Mouse (Mus musculus) hindbrain, embryonic 13.5 days (tissue): ENCODE measurements around the gene Ptprt. TPM values are rescaled to one million over a fixed set of nuclear protein-coding genes. Genes with fewer than 3 reads are reported as not detected.

Experiments
- ATAC-seq: fragments of 200-750 bp; cut with Nextera tagmentation; 2 replicates; pipeline ENCODE4 v1.8.0; 2017; ENCODE audit warnings: moderate TSS enrichment; ENCODE audit not compliant: low FRiP score
- H3K27ac ChIP-seq: fragments of 300-500 bp; sonication (generic); 2 replicates; pipeline ENCODE4 v1.5.1; 2015; ENCODE audit warnings: inconsistent platforms, mild to moderate bottlenecking, moderate library complexity
- H3K27me3 ChIP-seq: fragments of 300-500 bp; sonication (generic); 2 replicates; pipeline ENCODE4 v1.6.1; 2015; ENCODE audit warnings: mild to moderate bottlenecking, inconsistent platforms
- H3K36me3 ChIP-seq: fragments of 300-500 bp; sonication (generic); 2 replicates; pipeline ENCODE4 v1.6.1; 2015; ENCODE audit warnings: mild to moderate bottlenecking, inconsistent platforms
- H3K4me1 ChIP-seq: fragments of 300-500 bp; sonication (generic); replicated peaks from 2 replicates; pipeline ENCODE4 v1.6.1; 2015; ENCODE audit warnings: inconsistent platforms
- H3K4me2 ChIP-seq: fragments of 300-500 bp; sonication (generic); 2 replicates; pipeline ENCODE4 v1.6.1; 2015; ENCODE audit warnings: inconsistent platforms, mild to moderate bottlenecking, moderate library complexity
- H3K4me3 ChIP-seq: fragments of 300-500 bp; sonication (generic); 2 replicates; pipeline ENCODE4 v1.5.1; 2015; ENCODE audit warnings: mild to moderate bottlenecking, inconsistent platforms
- H3K9ac ChIP-seq: fragments of 300-500 bp; sonication (generic); 2 replicates; pipeline ENCODE4 v1.6.1; 2015; ENCODE audit warnings: mild to moderate bottlenecking, inconsistent platforms
- H3K9me3 ChIP-seq: fragments of 300-500 bp; sonication (generic); 2 replicates; pipeline ENCODE4 v1.6.1; 2016; ENCODE audit warnings: inconsistent platforms
- WGBS: fragments of 180-500 bp; shearing (Covaris S2); methylation state at CpG from one replicate; pipeline ENCODE4 v1.1.7; 2015; 5-methylcytosine and 5-hydroxymethylcytosine counted together
- polyA plus RNA-seq: library from polyadenylated mRNA; unstranded; fragments of >200 nt; fragmentation: Nextera tagmentation; extraction: Ambion mirVana; gene quantifications from 2 replicates; pipeline ENCODE4 v1.2.1, GENCODE M21; 2015

Gene Ptprt
- polyA plus RNA-seq, 1 experiment from 2014 or later = 8.4 TPM

DNA sequence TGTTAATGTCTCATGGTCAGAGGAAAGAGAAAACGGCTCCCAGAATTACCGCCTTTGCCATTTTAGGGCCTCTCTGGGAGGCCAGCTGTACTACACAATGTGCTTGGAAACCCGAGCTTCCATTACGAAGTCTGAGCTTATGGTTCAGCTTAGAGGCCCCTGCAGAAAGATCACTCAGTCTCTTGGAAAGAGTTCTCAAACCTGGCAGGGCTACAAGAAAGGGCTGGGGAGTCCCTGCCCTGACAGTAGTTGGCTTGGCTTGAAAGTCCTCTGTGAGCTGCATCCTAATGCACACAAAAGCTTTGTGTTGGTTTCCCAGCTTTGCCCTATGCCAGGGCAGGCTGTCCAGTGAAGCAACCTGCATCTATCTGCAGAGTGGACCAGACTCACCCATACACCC, 269.1 kb downstream of the Ptprt start:
- H3K36me3 ChIP-seq = no peaks in the 10 kb centered on the region
- no peak overlapping the region for H3K4me3 ChIP-seq
- no peaks in the 10 kb centered on the region for H3K9me3 ChIP-seq
- H3K27me3 ChIP-seq = no peaks in the 10 kb centered on the region
- H3K27ac ChIP-seq = no peak overlapping the region
- no peak overlapping the region for H3K4me2 ChIP-seq
- peak; percentile 17; the same call in 1 of the 2 replicates for ATAC-seq
- 72% methylated on average over 4 of the region's 4 CpGs for WGBS
- no peak overlapping the region for H3K9ac ChIP-seq
- 0 out of 2 replicates have a peak, but pooled peaks cover 3% of the 10 kb centered on the region for H3K4me1 ChIP-seq

- no peak overlapping the region for H3K9ac ChIP-seq
- H3K27me3 ChIP-seq = no peaks in the 10 kb centered on the region
- no peak overlapping the region for H3K27ac ChIP-seq
- H3K4me1 ChIP-seq = no peaks in the 10 kb centered on the region; the same call in 1 of the 2 replicates
- no peaks in the 10 kb centered on the region for H3K36me3 ChIP-seq
- no peaks in the 10 kb centered on the region for H3K9me3 ChIP-seq
- 51% methylated on average over 7 of the region's 7 CpGs for WGBS
- H3K4me3 ChIP-seq = no peak overlapping the region
- ATAC-seq = no peak
- no peak overlapping the region for H3K4me2 ChIP-seq
Observed at GRCm38 (mm10) chr2:162377309-162377708, 283.6 kb downstream of the Ptprt start.

DNA sequence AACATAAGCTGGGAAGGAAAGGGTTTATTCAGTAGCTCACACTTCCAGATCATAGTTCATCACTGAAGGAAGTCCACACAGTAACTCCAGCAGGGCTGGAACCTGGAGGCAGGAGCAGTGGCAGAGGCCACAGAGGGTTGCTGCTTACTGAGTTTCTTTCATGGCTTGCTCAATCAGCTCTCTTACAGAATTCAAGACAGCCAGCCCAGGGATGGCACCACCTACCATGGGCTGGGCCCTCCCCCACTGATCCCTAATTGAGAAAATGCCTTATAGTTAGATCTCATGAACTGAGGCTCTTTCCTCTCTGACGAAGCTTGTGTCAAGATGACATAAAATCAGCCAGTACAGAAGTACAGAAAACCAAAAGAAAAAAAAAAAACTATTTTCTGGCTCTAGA, 311.9 kb downstream of the Ptprt start:
- no peak overlapping the region for H3K27ac ChIP-seq
- no peaks in the 10 kb centered on the region for H3K27me3 ChIP-seq
- no peak for ATAC-seq
- 61% methylated on average over 1 of the region's 1 CpGs for WGBS
- H3K4me2 ChIP-seq = no peak overlapping the region
- H3K9me3 ChIP-seq = no peaks in the 10 kb centered on the region
- peaks cover 8% of the 10 kb centered on the region; the same call in 1 of the 2 replicates for H3K4me1 ChIP-seq
- no peaks in the 10 kb centered on the region for H3K36me3 ChIP-seq
- H3K4me3 ChIP-seq = no peak overlapping the region
- H3K9ac ChIP-seq = no peak overlapping the region

GRCm38 (mm10) chr2:162341846-162342245, 319.1 kb downstream of the Ptprt start:
- no peak overlapping the region for H3K4me3 ChIP-seq
- no peaks in the 10 kb centered on the region for H3K9me3 ChIP-seq
- no peaks in the 10 kb centered on the region for H3K27me3 ChIP-seq
- ATAC-seq = no peak
- 53% methylated on average over 2 of the region's 2 CpGs for WGBS
- no peak overlapping the region for H3K9ac ChIP-seq
- no peaks in the 10 kb centered on the region for H3K36me3 ChIP-seq
- no peaks in the 10 kb centered on the region for H3K4me1 ChIP-seq
- no peak overlapping the region for H3K27ac ChIP-seq
- H3K4me2 ChIP-seq = no peak overlapping the region

GRCm38 (mm10) chr2:162340231-162340630, 320.7 kb downstream of the Ptprt start:
- no peaks in the 10 kb centered on the region for H3K27me3 ChIP-seq
- no peak overlapping the region for H3K9ac ChIP-seq
- no peak overlapping the region for H3K4me2 ChIP-seq
- H3K4me1 ChIP-seq = no peaks in the 10 kb centered on the region
- ATAC-seq = no peak
- WGBS = 82% methylated on average over 1 of the region's 1 CpGs
- no peak overlapping the region for H3K4me3 ChIP-seq
- no peak overlapping the region for H3K27ac ChIP-seq
- no peaks in the 10 kb centered on the region for H3K36me3 ChIP-seq
- H3K9me3 ChIP-seq = no peaks in the 10 kb centered on the region

GRCm38 (mm10) chr2:162332066-162332683, 328.8 kb downstream of the Ptprt start:
- 37% methylated on average over 5 of the region's 5 CpGs for WGBS
- Histone ChIP-seq H3K4me1 (peaks cover 16% of the 10 kb centered on the region), H3K36me3 (no peaks in the 10 kb centered on the region), H3K9ac (no peak overlapping the region), H3K27ac (0 out of 2 replicates have a peak overlapping the region, but pooled peaks have one; percentile 5), H3K27me3 (no peaks in the 10 kb centered on the region), H3K4me2 (no peak overlapping the region), H3K4me3 (no peak overlapping the region), H3K9me3 (no peaks in the 10 kb centered on the region)
- no peak for ATAC-seq

- Histone ChIP-seq H3K4me1 (peaks cover 26% of the 10 kb centered on the region), H3K27ac (no peak overlapping the region), H3K4me3 (no peak overlapping the region), H3K9ac (no peak overlapping the region), H3K36me3 (no peaks in the 10 kb centered on the region), H3K27me3 (no peaks in the 10 kb centered on the region), H3K9me3 (no peaks in the 10 kb centered on the region), H3K4me2 (no peak overlapping the region)
- 90% methylated on average over 9 of the region's 9 CpGs for WGBS
- ATAC-seq = no peak
Observed at GRCm38 (mm10) chr2:162329430-162329829, 331.5 kb downstream of the Ptprt start.

DNA sequence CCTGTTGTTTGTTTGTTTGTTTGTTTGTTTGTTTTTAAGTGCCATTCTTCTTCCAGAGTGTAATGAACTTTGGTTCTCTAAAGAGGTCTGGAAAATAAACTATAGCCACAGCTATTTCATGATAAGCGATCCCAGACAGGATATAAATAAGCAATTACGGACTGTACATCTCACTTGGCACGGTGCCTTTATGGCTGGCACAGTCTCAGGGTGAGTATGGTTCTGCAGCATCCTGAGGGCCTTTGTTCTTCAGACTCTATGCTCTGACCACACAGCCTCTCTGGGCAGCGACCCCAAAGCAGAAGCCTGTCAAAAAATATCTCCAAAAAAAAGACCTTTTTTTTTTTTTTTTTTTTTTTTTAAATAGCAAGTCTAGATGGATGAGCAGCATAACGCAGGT, 338.5 kb downstream of the Ptprt start:
- Histone ChIP-seq H3K4me2 (no peak overlapping the region), H3K4me1 (peaks cover 10% of the 10 kb centered on the region; the same call in 1 of the 2 replicates), H3K9ac (no peak overlapping the region), H3K36me3 (no peaks in the 10 kb centered on the region), H3K27ac (no peak overlapping the region), H3K27me3 (no peaks in the 10 kb centered on the region), H3K9me3 (no peaks in the 10 kb centered on the region), H3K4me3 (no peak overlapping the region)
- ATAC-seq = no peak
- WGBS = 79% methylated on average over 5 of the region's 5 CpGs

- WGBS = 64% methylated on average over 2 of the region's 2 CpGs
- H3K4me2 ChIP-seq = no peak overlapping the region
- no peaks in the 10 kb centered on the region for H3K36me3 ChIP-seq
- no peak overlapping the region for H3K4me3 ChIP-seq
- no peak overlapping the region for H3K27ac ChIP-seq
- H3K27me3 ChIP-seq = no peaks in the 10 kb centered on the region
- H3K9me3 ChIP-seq = no peaks in the 10 kb centered on the region
- ATAC-seq = no peak
- H3K4me1 ChIP-seq = no peaks in the 10 kb centered on the region
- no peak overlapping the region for H3K9ac ChIP-seq
Observed at GRCm38 (mm10) chr2:162307996-162308395, 353.0 kb downstream of the Ptprt start.

DNA sequence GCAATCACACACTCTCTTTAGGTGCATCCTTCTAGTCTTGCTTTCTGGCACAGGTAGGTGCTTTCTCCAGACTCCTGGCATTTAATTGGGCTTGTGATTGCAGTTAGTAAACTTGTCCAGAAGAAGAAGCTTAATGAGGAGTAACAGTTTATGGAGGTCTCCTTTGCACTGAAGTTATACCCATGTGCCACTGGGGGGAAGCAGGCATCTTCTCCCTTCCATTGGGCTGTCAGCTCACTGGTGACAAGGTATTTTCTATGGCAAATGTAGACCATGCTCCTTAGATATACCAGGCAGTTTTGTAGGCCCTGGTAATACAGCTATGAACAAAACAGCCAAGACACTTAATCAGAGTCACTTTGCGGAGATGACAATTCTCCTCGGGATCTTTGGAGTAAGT, 366.9 kb downstream of the Ptprt start:
- Histone ChIP-seq H3K27ac (no peak overlapping the region), H3K9me3 (no peaks in the 10 kb centered on the region), H3K4me2 (no peak overlapping the region), H3K36me3 (no peaks in the 10 kb centered on the region), H3K4me1 (no peaks in the 10 kb centered on the region), H3K4me3 (no peak overlapping the region), H3K9ac (no peak overlapping the region), H3K27me3 (no peaks in the 10 kb centered on the region)
- ATAC-seq = no peak
- 89% methylated on average over 2 of the region's 2 CpGs for WGBS

DNA sequence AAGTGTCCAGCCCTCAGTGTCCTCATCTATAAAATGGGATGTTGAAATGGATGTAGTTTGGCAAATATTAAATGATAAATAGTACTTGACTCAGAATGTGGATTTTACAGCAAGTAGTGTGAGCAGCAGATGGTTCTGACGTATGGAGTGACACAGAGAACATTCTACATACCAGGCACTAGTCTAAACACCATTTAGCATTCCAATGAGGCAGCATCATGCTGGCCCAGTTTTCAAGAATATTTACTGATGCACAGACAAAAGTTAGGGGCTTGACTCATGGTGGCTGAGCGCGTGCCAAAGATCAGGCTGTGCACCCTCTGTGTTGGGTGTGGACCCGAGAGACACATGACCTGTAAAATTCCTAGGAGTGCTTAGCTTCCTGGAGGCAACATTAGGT, 378.3 kb downstream of the Ptprt start:
- Histone ChIP-seq H3K4me1 (peaks cover 19% of the 10 kb centered on the region), H3K36me3 (no peaks in the 10 kb centered on the region), H3K27ac (peak overlapping the region; percentile 62), H3K27me3 (no peaks in the 10 kb centered on the region), H3K4me2 (no peak overlapping the region), H3K9ac (no peak overlapping the region), H3K4me3 (no peak overlapping the region), H3K9me3 (no peaks in the 10 kb centered on the region)
- ATAC-seq = 0 out of 2 replicates have a peak, but pooled peaks have one; percentile 13
- WGBS = 78% methylated on average over 4 of the region's 4 CpGs

DNA sequence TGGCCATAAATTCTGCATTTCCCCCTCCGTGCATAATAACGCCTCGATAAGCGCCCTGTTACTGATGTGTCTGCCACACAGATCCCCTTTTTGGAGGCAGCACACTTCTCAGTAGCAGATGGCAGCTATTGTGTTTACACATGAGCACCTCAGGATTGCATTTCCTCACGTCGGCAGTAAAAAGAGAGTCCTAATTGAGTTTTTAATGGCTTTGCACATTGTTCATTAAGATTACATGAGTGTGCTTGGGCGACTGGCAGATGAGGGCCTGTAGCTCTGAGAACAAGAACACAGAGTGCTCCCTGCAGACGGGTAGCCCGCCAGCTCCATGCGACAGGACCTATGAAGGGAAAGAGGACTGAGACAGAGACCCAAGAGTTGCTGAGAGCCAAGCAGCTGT, 378.8 kb downstream of the Ptprt start:
- H3K4me2 ChIP-seq = 0 out of 2 replicates have a peak overlapping the region, but pooled peaks have one; percentile 9
- peak overlapping the region; percentile 62 for H3K27ac ChIP-seq
- peaks cover 19% of the 10 kb centered on the region for H3K4me1 ChIP-seq
- no peaks in the 10 kb centered on the region for H3K36me3 ChIP-seq
- 30% methylated on average over 10 of the region's 10 CpGs for WGBS
- no peak overlapping the region for H3K4me3 ChIP-seq
- no peak overlapping the region for H3K9ac ChIP-seq
- H3K9me3 ChIP-seq = no peaks in the 10 kb centered on the region
- no peaks in the 10 kb centered on the region for H3K27me3 ChIP-seq
- peak; percentile 86 for ATAC-seq

DNA sequence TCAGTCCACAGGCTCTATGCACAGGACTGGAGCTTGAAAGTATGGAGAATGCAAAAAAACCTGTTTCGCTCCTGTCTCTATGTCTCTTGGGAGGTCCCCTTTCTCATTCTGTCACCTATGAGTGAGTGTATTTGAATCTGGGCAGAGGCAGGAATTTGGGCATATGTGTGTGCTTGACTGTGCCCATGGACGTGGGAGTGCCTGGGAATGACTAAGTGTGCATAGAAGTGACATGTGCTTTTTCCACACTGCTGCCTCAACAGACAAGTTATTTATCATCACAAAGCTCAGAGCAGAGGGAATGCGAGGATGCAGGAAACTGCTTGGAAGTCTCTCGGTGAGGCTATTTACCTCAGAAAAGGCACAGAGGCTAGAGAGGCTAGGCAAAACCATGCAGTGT, 387.1 kb downstream of the Ptprt start:
- no peak overlapping the region for H3K9ac ChIP-seq
- no peak for ATAC-seq
- no peaks in the 10 kb centered on the region for H3K4me1 ChIP-seq
- H3K4me3 ChIP-seq = no peak overlapping the region
- H3K27ac ChIP-seq = no peak overlapping the region
- H3K27me3 ChIP-seq = no peaks in the 10 kb centered on the region
- 48% methylated on average over 4 of the region's 4 CpGs for WGBS
- no peaks in the 10 kb centered on the region for H3K36me3 ChIP-seq
- H3K4me2 ChIP-seq = no peak overlapping the region
- no peaks in the 10 kb centered on the region for H3K9me3 ChIP-seq
